Mouse (Mus musculus) forebrain, embryonic 13.5 days (tissue): Measurements from ENCODE around the gene Tunar. TPM values are rescaled to one million over a fixed set of nuclear protein-coding genes. Genes with fewer than 3 reads are reported as not detected.

Source experiments
- ATAC-seq: fragments of 200-750 bp; cut with Nextera tagmentation; 2 replicates; pipeline ENCODE4 v1.8.0; 2017
- H3K27ac ChIP-seq: fragments of 300-500 bp; sonication (generic); 2 replicates; pipeline ENCODE4 v1.5.1; 2015; ENCODE audit warnings: inconsistent platforms, mild to moderate bottlenecking, moderate library complexity
- H3K27me3 ChIP-seq: fragments of 300-500 bp; sonication (generic); 2 replicates; pipeline ENCODE4 v1.6.1; 2015; ENCODE audit warnings: mild to moderate bottlenecking, inconsistent platforms
- H3K36me3 ChIP-seq: fragments of 300-500 bp; sonication (generic); 2 replicates; pipeline ENCODE4 v1.6.1; 2015; ENCODE audit warnings: mild to moderate bottlenecking, inconsistent platforms; ENCODE audit not compliant: poor library complexity, severe bottlenecking
- H3K4me1 ChIP-seq: fragments of 300-500 bp; sonication (generic); 2 replicates; pipeline ENCODE4 v1.6.1; 2015; ENCODE audit warnings: inconsistent platforms
- H3K4me2 ChIP-seq: fragments of 300-500 bp; sonication (generic); 2 replicates; pipeline ENCODE4 v1.6.1; 2015; ENCODE audit warnings: inconsistent platforms, mild to moderate bottlenecking, moderate library complexity
- H3K4me3 ChIP-seq: fragments of 300-500 bp; sonication (generic); 2 replicates; pipeline ENCODE4 v1.5.1; 2015; ENCODE audit warnings: mild to moderate bottlenecking, inconsistent platforms
- H3K9ac ChIP-seq: fragments of 300-500 bp; sonication (generic); 2 replicates; pipeline ENCODE4 v1.6.1; 2015; ENCODE audit warnings: mild to moderate bottlenecking, inconsistent platforms
- H3K9me3 ChIP-seq: fragments of 300-500 bp; sonication (generic); replicated peaks from 2 replicates; pipeline ENCODE4 v1.6.1; 2016; ENCODE audit warnings: inconsistent platforms
- WGBS: fragments of 180-500 bp; shearing (Covaris S2); methylation state at CpG from one replicate; pipeline ENCODE4 v1.1.7; 2015; 5-methylcytosine and 5-hydroxymethylcytosine counted together
- polyA plus RNA-seq: library from polyadenylated mRNA; unstranded; fragments of >200 nt; fragmentation: Nextera tagmentation; extraction: Ambion mirVana; gene quantifications from 2 replicates; pipeline ENCODE4 v1.2.1, GENCODE M21; 2015

Tunar gene
- polyA plus RNA-seq, 1 experiment from 2014 or later, result 2.0 TPM

GRCm38 (mm10) chr12:105413909-105414308 lies 80.2 kb downstream of the Tunar start:
- H3K9me3 ChIP-seq, result no peaks in the 10 kb centered on the region
- no peaks in the 10 kb centered on the region for H3K36me3 ChIP-seq
- no peak overlapping the region for H3K4me2 ChIP-seq
- H3K9ac ChIP-seq, result no peak overlapping the region
- no peak overlapping the region for H3K27ac ChIP-seq
- WGBS, result 91% methylated on average over 8 of the region's 8 CpGs
- no peaks in the 10 kb centered on the region for H3K27me3 ChIP-seq
- no peak for ATAC-seq
- no peak overlapping the region for H3K4me3 ChIP-seq
- no peaks in the 10 kb centered on the region for H3K4me1 ChIP-seq

- H3K4me2 ChIP-seq, result no peak overlapping the region
- no peaks in the 10 kb centered on the region for H3K4me1 ChIP-seq
- no peaks in the 10 kb centered on the region for H3K27me3 ChIP-seq
- ATAC-seq, result no peak
- H3K9me3 ChIP-seq, result no peaks in the 10 kb centered on the region
- no peak overlapping the region for H3K4me3 ChIP-seq
- no peaks in the 10 kb centered on the region for H3K36me3 ChIP-seq
- H3K9ac ChIP-seq, result no peak overlapping the region
- WGBS, result 61% methylated on average over 6 of the region's 6 CpGs
- no peak overlapping the region for H3K27ac ChIP-seq
Observed at GRCm38 (mm10) chr12:105420476-105420875, 86.8 kb downstream of the Tunar start.

- no peaks in the 10 kb centered on the region for H3K4me1 ChIP-seq
Observed at GRCm38 (mm10) chr12:105426541-105426940, 92.9 kb downstream of the Tunar start.

GRCm38 (mm10) chr12:105427039-105427757 lies 93.5 kb downstream of the Tunar start:
- Histone ChIP-seq H3K9ac (no peak overlapping the region), H3K27me3 (no peaks in the 10 kb centered on the region; the same call in 1 of the 2 replicates), H3K4me2 (no peak overlapping the region), H3K4me3 (no peak overlapping the region), H3K27ac (no peak overlapping the region), H3K9me3 (no peaks in the 10 kb centered on the region), H3K4me1 (no peaks in the 10 kb centered on the region), H3K36me3 (no peaks in the 10 kb centered on the region)
- ATAC-seq, result peak; percentile 69
- WGBS, result 33% methylated on average over 10 of the region's 10 CpGs

More at GRCm38 (mm10) chr12:105426541-105426940, 92.9 kb downstream of the Tunar start:
- Histone ChIP-seq H3K4me3 (no peak overlapping the region), H3K9ac (no peak overlapping the region), H3K27ac (no peak overlapping the region), H3K9me3 (no peaks in the 10 kb centered on the region), H3K27me3 (no peaks in the 10 kb centered on the region; the same call in 1 of the 2 replicates), H3K4me2 (no peak overlapping the region), H3K36me3 (no peaks in the 10 kb centered on the region)
- no peak for ATAC-seq
- 76% methylated on average over 7 of the region's 7 CpGs for WGBS

- WGBS, result 63% methylated on average over 3 of the region's 3 CpGs
- Histone ChIP-seq H3K27me3 (no peaks in the 10 kb centered on the region; the same call in 1 of the 2 replicates), H3K4me3 (no peak overlapping the region), H3K36me3 (no peaks in the 10 kb centered on the region), H3K4me1 (no peaks in the 10 kb centered on the region), H3K9ac (no peak overlapping the region), H3K9me3 (no peaks in the 10 kb centered on the region), H3K4me2 (no peak overlapping the region), H3K27ac (no peak overlapping the region)
- ATAC-seq, result no peak
Observed at GRCm38 (mm10) chr12:105431872-105432271, 98.2 kb downstream of the Tunar start.

GRCm38 (mm10) chr12:105432807-105433206 lies 99.1 kb downstream of the Tunar start:
- no peak overlapping the region for H3K4me3 ChIP-seq
- H3K9me3 ChIP-seq, result no peaks in the 10 kb centered on the region
- H3K9ac ChIP-seq, result no peak overlapping the region
- H3K4me1 ChIP-seq, result no peaks in the 10 kb centered on the region
- no peaks in the 10 kb centered on the region; the same call in 1 of the 2 replicates for H3K27me3 ChIP-seq
- H3K4me2 ChIP-seq, result no peak overlapping the region
- no peaks in the 10 kb centered on the region for H3K36me3 ChIP-seq
- WGBS, result 72% methylated on average over 3 of the region's 3 CpGs
- no peak overlapping the region for H3K27ac ChIP-seq
- no peak for ATAC-seq

Other genes with a start within 250 kb of the Tunar start
- gene Tcl1b2, start 187.9 kb upstream of the Tunar start, polyA plus RNA-seq, result not detected in 2 replicates
- gene Tcl1b1, start 174.2 kb upstream of the Tunar start, polyA plus RNA-seq, result not detected in 2 replicates
- not detected in 2 replicates for gene Tcl1b5, start 157.5 kb upstream of the Tunar start, polyA plus RNA-seq
- not detected in 2 replicates for gene Tcl1b3, start 142.8 kb upstream of the Tunar start, polyA plus RNA-seq
- not detected in 2 replicates for gene Tcl1b4, start 131.9 kb upstream of the Tunar start, polyA plus RNA-seq
- not detected in 2 replicates for gene Tcl1, start 111.1 kb upstream of the Tunar start, polyA plus RNA-seq
- 9.1 and 10.3 TPM in 2 replicates for gene D430019H16Rik, start 120.0 kb downstream of the Tunar start, polyA plus RNA-seq
- 0.21 and 0.29 TPM in 2 replicates for gene Bdkrb2, start 229.4 kb downstream of the Tunar start, polyA plus RNA-seq